Mouse (Mus musculus) liver, adult 2 months (tissue): ENCODE results near the gene Def6.

Source experiments
- CTCF ChIP-seq: fragments of 200-500 bp; IDR thresholded peaks from 2 replicates; pipeline ENCODE4 v1.5.1; 2011; ENCODE audit warnings: low read depth, low read length, control low read depth
- POLR2A ChIP-seq: fragments of 200-500 bp; IDR thresholded peaks from 2 replicates; pipeline ENCODE4 v1.6.1; 2011; ENCODE audit warnings: low read length, control low read depth; ENCODE audit not compliant: insufficient read depth; ENCODE audit errors: extremely low read depth

GRCm38 (mm10) chr17:28252281-28252648, 44.7 kb downstream of the Def6 start:
- TF ChIP-seq CTCF (no peak), POLR2A (no peak)
